Mouse (Mus musculus): Measurements from ENCODE around the gene Ttll12. TPM values are rescaled to one million over a fixed set of nuclear protein-coding genes. Genes with fewer than 3 reads are reported as not detected.

Ttll12 gene
- 10 to 100 TPM; 15.8 to 36.5 TPM for polyA plus RNA-seq (2017; shearing (Covaris generic))

GRCm38 (mm10) chr15:83594513-83595363, at the start of gene Ttll12:
Ttll12 (minus strand) TSS chr15:83595157.

DNA sequence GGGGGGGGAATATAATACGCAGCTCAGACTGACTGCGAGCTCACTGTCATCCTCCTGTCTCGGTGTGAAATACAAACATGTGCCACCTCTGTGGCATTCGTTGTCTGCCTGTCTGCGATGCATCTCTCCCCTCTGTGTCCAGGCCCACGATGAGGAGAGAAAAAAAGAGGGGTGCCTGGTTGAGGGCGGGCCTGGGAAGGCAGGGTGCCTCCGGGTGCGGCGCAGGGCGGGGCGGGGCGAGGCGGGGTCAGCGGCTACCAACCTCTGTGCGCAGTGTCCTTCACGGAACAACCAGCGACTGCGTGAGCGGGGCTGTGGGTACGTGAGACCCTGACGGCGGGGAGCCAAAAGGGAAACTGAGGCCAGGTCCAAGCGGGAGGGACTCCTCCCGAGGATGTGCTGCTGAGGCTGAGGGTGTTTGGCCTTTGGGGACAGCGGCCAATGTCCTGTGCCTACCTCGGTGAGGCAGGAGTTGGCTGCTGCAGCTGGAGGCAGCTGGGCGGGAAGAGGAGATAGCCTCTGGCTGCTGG, 31.6 kb downstream of the Ttll12 start, which contains the start of the genes Tspo and Mcat:
Gene Tspo (plus strand): TSS at position 266 of the 530 bp plus-strand sequence.
Gene Mcat (minus strand): TSS at position 461 of the 530 bp plus-strand sequence.

DNA sequence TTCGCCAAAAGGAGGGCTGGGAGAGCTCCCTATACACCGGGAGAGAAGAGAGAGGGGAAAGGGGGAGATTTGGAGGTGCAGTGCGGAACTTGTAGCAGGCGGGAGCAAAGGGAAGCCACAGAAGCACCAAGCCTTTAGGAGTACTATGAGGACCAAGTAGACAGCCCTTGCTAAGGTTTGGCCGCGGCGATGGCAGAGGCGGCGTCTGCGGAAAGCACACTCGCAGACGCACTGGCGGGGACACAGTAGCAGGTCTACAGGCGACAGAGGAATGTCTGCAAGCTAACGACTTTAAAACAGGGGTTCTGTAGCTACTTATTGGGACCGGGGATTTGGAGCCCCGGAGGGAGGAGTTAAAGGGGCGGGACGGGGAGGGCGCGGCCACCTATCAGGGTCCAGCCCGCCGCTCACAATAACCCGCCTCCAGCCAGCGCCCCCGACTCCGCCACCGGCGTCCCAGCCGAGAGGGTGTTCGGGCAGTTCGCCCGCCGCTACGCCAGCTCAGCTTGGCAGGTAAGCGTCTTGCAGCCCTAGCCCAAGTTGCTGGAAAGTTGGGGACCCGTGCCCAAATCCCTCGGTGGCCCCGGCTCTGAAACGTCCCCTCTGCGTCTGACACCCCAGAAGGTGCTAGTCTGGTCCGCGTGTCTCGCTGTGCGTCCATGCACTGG, 68.4 kb downstream of the Ttll12 start, which contains the start of gene Bik:
Gene Bik (plus strand): TSS at position 439 of the 668 bp plus-strand sequence.

Other genes starting within 250 kb of the Ttll12 start
- 10 to 100 TPM; 13.3 to 17.4 TPM for gene Arfgap3, start 244.9 kb downstream of the Ttll12 start, polyA plus RNA-seq (2017; shearing (Covaris generic))
- gene Pacsin2, start 130.6 kb downstream of the Ttll12 start, polyA plus RNA-seq (2017; shearing (Covaris generic)) = 10 to 100 TPM; 45.7 to 55.2 TPM
- 10 to 100 TPM; 11.6 to 12.3 TPM for gene Ttll1, start 84.3 kb downstream of the Ttll12 start, polyA plus RNA-seq (2017; shearing (Covaris generic))
- gene Bik, start 68.3 kb downstream of the Ttll12 start, polyA plus RNA-seq (2017; shearing (Covaris generic)) = 1 to 10 TPM; 3.5 to 5.5 TPM
- gene Tspo, start 31.6 kb downstream of the Ttll12 start, polyA plus RNA-seq (2017; shearing (Covaris generic)) = 100 to 1,000 TPM; 303 to 420 TPM
- 10 to 100 TPM; 23.3 to 28.5 TPM for gene Mcat, start 31.4 kb downstream of the Ttll12 start, polyA plus RNA-seq (2017; shearing (Covaris generic))
- 1 to 10 TPM in 1 of 2 experiments, under 1 TPM in 1; 0.33 to 2.1 TPM for gene Scube1, start 129.9 kb upstream of the Ttll12 start, polyA plus RNA-seq (2017; shearing (Covaris generic))
- 1 to 10 TPM in 1 of 2 experiments, under 1 TPM in 1; 0.24 to 2.9 TPM for gene Mpped1, start 184.3 kb upstream of the Ttll12 start, polyA plus RNA-seq (2017; shearing (Covaris generic))